Mouse (Mus musculus) liver, adult 2 months (tissue): ENCODE data around the gene Mapk8ip2.

ENCODE experiments used
- CTCF ChIP-seq: fragments of 200-500 bp; IDR thresholded peaks from 2 replicates; pipeline ENCODE4 v1.5.1; 2011; ENCODE audit warnings: low read depth, low read length, control low read depth
- POLR2A ChIP-seq: fragments of 200-500 bp; IDR thresholded peaks from 2 replicates; pipeline ENCODE4 v1.6.1; 2011; ENCODE audit warnings: low read length, control low read depth; ENCODE audit not compliant: insufficient read depth; ENCODE audit errors: extremely low read depth

GRCm38 (mm10) chr15:89462176-89462575 is 8.5 kb downstream of the Mapk8ip2 start:
- TF ChIP-seq POLR2A = no peak
- TF ChIP-seq CTCF = no peak
